28 mouse cellular contexts compared by ENCODE assay signal in genomic region chr9:21460400-21460940, GRCm38 (mm10). TPM values are rescaled to one million over a fixed set of nuclear protein-coding genes. Genes with fewer than 3 reads are reported as not detected.
DNase-seq lines count a peak whose midpoint lies in the region; ATAC-seq and TF ChIP-seq lines count a peak whose summit lies in the region.
"Had no signal": no experiment of that assay in that cellular context is flagged by ENCODE, and none has a peak within 500 bp of the region (broad histone marks: within the 10 kb centered on the region; RNA-seq: fewer than 3 reads in every experiment).

No protein-coding gene starts in this region.

- H3K27ac ChIP-seq in kidney, adult 2 months (ENCODE audit: insufficient read depth, low read depth, low read length), result peak overlapping the region; percentile 79
- no peak overlapping the region for H3K27ac ChIP-seq in kidney, embryonic 14.5 days (ENCODE audit: low read depth, low read length)
- H3K27ac ChIP-seq in stomach, postnatal 0 days (replicated peaks), result no peak overlapping the region
- H3K27ac ChIP-seq: hindbrain, embryonic 13.5 days; limb, embryonic 13.5 days; liver, embryonic 13.5 days; macrophage; stomach, embryonic 15.5 days had no signal

- no peak for TF ChIP-seq CTCF in kidney, adult 2 months (conservative IDR thresholded peaks at IDR 0.05; ENCODE audit: insufficient read depth, insufficient read length, low read depth, low read length)
- no peak for TF ChIP-seq CTCF in stomach, postnatal 0 days (IDR thresholded peaks at IDR 0.05; ENCODE audit: low read depth)

- TF ChIP-seq POLR2A in kidney, adult 2 months (IDR thresholded peaks at IDR 0.05; ENCODE audit: low read depth, low read length), result no peak

- peak; percentile 29; the same call in 1 of the 2 replicates for ATAC-seq in kidney, embryonic 14.5 days (ENCODE audit: low FRiP score, low TSS enrichment)
- ATAC-seq in stomach, postnatal 0 days (ENCODE audit: low FRiP score, low TSS enrichment), result no peak
- ATAC-seq: forebrain, embryonic 14.5 days; intestine, embryonic 16.5 days; Patski had no signal

- 38% methylated on average over 3 of the region's 3 CpGs for WGBS in kidney, adult 2 months
- 76% methylated on average over 3 of the region's 3 CpGs for WGBS in kidney, embryonic 14.5 days
- WGBS in stomach, postnatal 0 days, result 92% methylated on average over 3 of the region's 3 CpGs

- no peak for TF ChIP-seq EP300 in stomach, postnatal 0 days (optimal IDR thresholded peaks at IDR 0.05)

- no peaks in the 10 kb centered on the region for H3K27me3 ChIP-seq in kidney, adult 2 months (replicated peaks; ENCODE audit: control insufficient read depth, insufficient read depth, low read length)
- H3K27me3 ChIP-seq in kidney, embryonic 14.5 days (ENCODE audit: control insufficient read depth, insufficient read depth, low read length), result no peaks in the 10 kb centered on the region
- no peaks in the 10 kb centered on the region for H3K27me3 ChIP-seq in stomach, postnatal 0 days (ENCODE audit: control insufficient read depth, insufficient read depth, low read length)
- H3K27me3 ChIP-seq: hindbrain, embryonic 13.5 days; limb, embryonic 13.5 days; liver, embryonic 13.5 days; Patski; stomach, embryonic 15.5 days had no signal

- H3K9me3 ChIP-seq in kidney, embryonic 14.5 days (ENCODE audit: control insufficient read depth, low read length), result no peaks in the 10 kb centered on the region
- H3K9me3 ChIP-seq in stomach, postnatal 0 days (ENCODE audit: control insufficient read depth, low read length), result no peaks in the 10 kb centered on the region
- H3K9me3 ChIP-seq: hindbrain, embryonic 13.5 days; limb, embryonic 13.5 days; liver, embryonic 13.5 days; stomach, embryonic 15.5 days had no signal

- H3K36me3 ChIP-seq in kidney, adult 2 months (ENCODE audit: control insufficient read depth, insufficient read depth, low read length), result no peaks in the 10 kb centered on the region
- peaks cover 4% of the 10 kb centered on the region; the same call in 1 of the 2 replicates for H3K36me3 ChIP-seq in kidney, embryonic 14.5 days (ENCODE audit: control insufficient read depth, insufficient read depth, low read length)
- peaks cover 7% of the 10 kb centered on the region; the same call in 1 of the 2 replicates for H3K36me3 ChIP-seq in stomach, postnatal 0 days (ENCODE audit: control insufficient read depth, insufficient read depth, low read length)

- peaks cover 45% of the 10 kb centered on the region for H3K4me1 ChIP-seq in kidney, adult 2 months (ENCODE audit: control insufficient read depth, insufficient read depth, low read length)
- H3K4me1 ChIP-seq in kidney, embryonic 14.5 days (ENCODE audit: control insufficient read depth, insufficient read depth, low read length), result peaks cover 10% of the 10 kb centered on the region
- no peaks in the 10 kb centered on the region for H3K4me1 ChIP-seq in stomach, postnatal 0 days (replicated peaks; ENCODE audit: control insufficient read depth, insufficient read depth)
- H3K4me1 ChIP-seq: limb, embryonic 13.5 days had no signal

- peak; percentile 62 for DNase-seq in adrenal gland, adult 8-10 months
- no peak for DNase-seq in adrenal gland, postnatal 10 days
- DNase-seq in kidney, adult 2 months, result peak; percentile 82
- DNase-seq in kidney, postnatal 25 days, result peak; percentile 25 to 69
- no peak for DNase-seq in stomach, postnatal 0 days (ENCODE audit: low spot score)
- DNase-seq in retina, postnatal 1 day, result no peak
- DNase-seq: cerebellum, adult 11 months; cerebellum, adult 9-10 months; cerebellum, postnatal 36 days; gastrocnemius, postnatal 36 days; heart, adult 18-20 months; heart, postnatal 4 days; liver, embryonic 13.5 days; lung, adult 2 months; lung, postnatal 10 days; midbrain, embryonic 14.5 days; right cerebral cortex, postnatal 14 days; thymus, adult 18-20 months; thymus, postnatal 36 days had no signal

- H3K4me3 ChIP-seq in kidney, adult 2 months (ENCODE audit: insufficient read depth, low read depth, low read length), result no peak overlapping the region
- no peak overlapping the region for H3K4me3 ChIP-seq in kidney, embryonic 14.5 days (ENCODE audit: low read length)
- no peak overlapping the region for H3K4me3 ChIP-seq in stomach, postnatal 0 days (ENCODE audit: low read depth, low read length)
- H3K4me3 ChIP-seq: hindbrain, embryonic 13.5 days; limb, embryonic 13.5 days; liver, embryonic 13.5 days; stomach, embryonic 15.5 days had no signal

- H3K9ac ChIP-seq in kidney, embryonic 14.5 days (ENCODE audit: low read depth, low read length), result no peak overlapping the region
- no peak overlapping the region for H3K9ac ChIP-seq in stomach, postnatal 0 days (ENCODE audit: low read length)
- H3K9ac ChIP-seq: hindbrain, embryonic 13.5 days; limb, embryonic 13.5 days; liver, embryonic 13.5 days; stomach, embryonic 15.5 days had no signal

- H3K4me2 ChIP-seq in kidney, embryonic 14.5 days (replicated peaks; ENCODE audit: low read depth, low read length), result no peak overlapping the region
- H3K4me2 ChIP-seq in stomach, postnatal 0 days (replicated peaks; ENCODE audit: low read depth), result no peak overlapping the region
- H3K4me2 ChIP-seq: heart, embryonic 11.5 days; hindbrain, embryonic 13.5 days; limb, embryonic 13.5 days; liver, embryonic 13.5 days; stomach, embryonic 15.5 days had no signal

RNA-seq across cellular contexts. Expression of gene Dnm2, which starts 35.8 kb away (rescaled TPM):
- 100 to 1,000 TPM; 106 to 132 (median 114) TPM for total RNA-seq in adrenal gland, adult 8-10 months (2022)
- total RNA-seq in adrenal gland, postnatal 10 days (2021), result 10 to 100 TPM; 79.1 to 94.7 TPM
- 101 and 118 TPM in 2 replicates for polyA plus RNA-seq in kidney, adult 2 months (2012; rRNA removed)
- 47.8 and 66.1 TPM in 2 replicates for polyA plus RNA-seq in kidney, embryonic 14.5 days (2014; fragmentation: Nextera tagmentation; extraction: Ambion mirVana)
- polyA plus RNA-seq in stomach, postnatal 0 days (2015; fragmentation: Nextera tagmentation; extraction: Ambion mirVana), result 76.0 and 78.4 TPM in 2 replicates

RNA-seq across cellular contexts. Expression of gene Qtrt1, which starts 48.8 kb away (rescaled TPM):
- 10 to 100 TPM; 18.2 to 23.4 (median 19.0) TPM for total RNA-seq in adrenal gland, adult 8-10 months (2022)
- total RNA-seq in adrenal gland, postnatal 10 days (2021), result 10 to 100 TPM; 14.8 to 21.1 TPM
- 23.7 and 25.2 TPM in 2 replicates for polyA plus RNA-seq in kidney, adult 2 months (2012; rRNA removed)
- 55.7 and 76.0 TPM in 2 replicates for polyA plus RNA-seq in kidney, embryonic 14.5 days (2014; fragmentation: Nextera tagmentation; extraction: Ambion mirVana)
- polyA plus RNA-seq in stomach, postnatal 0 days (2015; fragmentation: Nextera tagmentation; extraction: Ambion mirVana), result 27.9 and 30.8 TPM in 2 replicates

RNA-seq across cellular contexts. Expression of gene Tmed1, which starts 49.6 kb away (rescaled TPM):
- total RNA-seq in adrenal gland, adult 8-10 months (2022), result 10 to 100 TPM; 33.2 to 41.1 (median 37.1) TPM
- 10 to 100 TPM; 30.3 to 30.4 TPM for total RNA-seq in adrenal gland, postnatal 10 days (2021)
- polyA plus RNA-seq in kidney, adult 2 months (2012; rRNA removed), result 47.7 and 50.5 TPM in 2 replicates
- polyA plus RNA-seq in kidney, embryonic 14.5 days (2014; fragmentation: Nextera tagmentation; extraction: Ambion mirVana), result 118 and 156 TPM in 2 replicates
- polyA plus RNA-seq in stomach, postnatal 0 days (2015; fragmentation: Nextera tagmentation; extraction: Ambion mirVana), result 40.7 and 41.0 TPM in 2 replicates

Comparison
In these comparisons a context has a peak if more than half of its experiments do, and no peak if none do; other contexts are left out.
1. DNase-seq: peak in adrenal gland, adult 8-10 months (single experiment), kidney, adult 2 months (single experiment) and kidney, postnatal 25 days (2 of 2); none in adrenal gland, postnatal 10 days (single experiment), stomach, postnatal 0 days (single experiment) and retina, postnatal 1 day (single experiment).